Mouse (Mus musculus): Measurements from ENCODE around the gene Mixl1.

The Mixl1 gene

DNA sequence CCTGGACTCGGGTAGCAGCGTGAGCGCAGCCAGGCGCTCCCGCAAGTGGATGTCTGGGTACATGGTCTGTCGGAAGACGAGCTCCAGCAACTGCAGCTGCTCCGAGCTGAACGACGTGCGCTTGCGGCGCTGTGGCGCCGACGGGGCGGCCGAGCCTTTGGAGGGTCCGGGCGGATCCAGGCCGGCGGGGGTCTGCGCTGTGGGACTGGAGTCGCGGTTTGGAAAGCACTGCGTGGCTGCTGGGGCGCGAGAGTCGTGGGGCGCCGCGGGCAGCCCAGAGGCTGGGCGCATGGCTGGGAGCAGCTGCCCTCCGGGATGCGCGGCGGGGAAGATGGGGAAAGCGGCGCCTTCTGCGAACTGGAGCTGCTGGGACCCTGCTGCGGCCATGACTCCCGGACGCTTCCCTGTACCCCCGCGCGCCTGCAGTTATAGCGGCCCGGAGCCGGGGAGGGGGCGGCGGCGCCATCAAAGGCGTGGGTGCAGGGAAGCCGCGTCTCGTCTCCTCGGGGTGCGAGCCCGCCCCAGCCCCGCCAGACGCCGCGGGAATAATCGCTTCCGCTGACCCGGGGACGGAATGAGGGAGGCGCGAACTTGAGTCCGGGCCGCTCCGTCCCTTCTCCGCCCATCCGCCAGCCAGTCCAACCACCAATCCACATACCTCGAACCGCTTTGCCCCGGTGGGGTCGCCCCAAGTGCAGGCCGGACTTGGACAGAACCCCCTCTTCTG lies at the start of gene Mixl1:
TSS of gene Mixl1 (minus strand) at position 409 of the 727 bp plus-strand sequence.
- no peak for DNase-seq

DNA sequence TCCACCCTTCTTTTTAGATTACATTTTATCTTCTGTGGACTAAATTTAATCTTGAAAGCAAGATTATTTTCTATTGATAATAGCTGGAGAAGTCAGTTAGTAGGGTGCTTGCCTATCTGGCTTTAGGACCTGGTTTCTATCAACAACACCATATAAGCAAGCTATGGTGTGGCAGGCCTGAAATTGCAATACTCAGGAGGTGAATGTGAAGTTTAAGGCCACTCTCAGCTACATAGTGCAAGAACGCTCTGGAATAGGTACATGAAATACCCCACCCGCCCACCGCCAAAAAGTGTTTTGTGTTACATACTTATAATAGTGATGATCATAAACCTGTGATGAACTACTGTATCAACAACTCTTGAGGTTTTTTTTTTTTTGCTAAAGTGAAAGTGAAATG lies 32.4 kb upstream of the Mixl1 start:
- no peak for DNase-seq

DNA sequence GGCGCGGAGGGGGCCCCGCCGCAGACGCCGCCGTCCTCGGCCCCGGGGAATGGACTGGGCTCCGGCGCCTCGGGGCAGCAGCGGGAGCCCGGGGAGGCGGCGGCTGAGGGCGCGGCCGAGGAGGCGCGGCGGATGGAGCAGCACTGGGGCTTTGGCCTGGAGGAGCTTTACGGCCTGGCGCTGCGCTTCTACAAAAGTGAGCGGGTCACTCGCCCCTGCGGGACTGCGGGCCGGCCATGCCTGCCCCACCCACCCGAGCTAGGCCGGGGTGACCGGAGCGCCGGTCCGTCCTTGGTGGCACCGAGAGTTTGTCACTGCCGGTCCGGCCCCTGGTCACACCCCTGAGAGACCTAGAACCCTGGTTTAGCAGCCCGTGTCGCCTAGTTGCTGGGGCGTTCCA lies 29.3 kb upstream of the Mixl1 start:
- no peak for DNase-seq

DNA sequence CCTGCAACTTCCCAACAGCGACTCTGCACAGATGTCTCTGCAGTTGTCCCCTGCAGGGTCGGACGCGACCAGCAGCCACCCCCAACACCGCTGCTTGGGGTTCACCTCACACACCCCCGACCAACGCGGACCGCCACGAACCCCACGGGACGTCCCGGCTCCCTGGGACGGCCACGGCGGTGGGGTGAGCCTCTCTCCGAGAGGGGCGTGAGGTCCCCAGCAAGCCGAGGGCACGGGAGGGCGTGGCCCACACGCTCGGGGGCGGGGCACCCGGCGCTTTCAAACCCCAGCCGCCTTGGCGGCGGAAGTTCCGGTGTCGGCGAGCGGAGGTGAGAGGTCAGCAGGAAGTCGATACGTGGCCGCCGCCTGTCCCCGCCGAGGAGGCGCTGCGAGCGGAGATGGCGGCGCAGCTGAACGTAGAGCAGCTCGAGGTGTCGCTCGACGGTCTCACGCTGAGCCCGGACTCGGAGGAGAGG lies 28.9 kb upstream of the Mixl1 start, which contains the start of gene Acbd3:
TSS of gene Acbd3 (plus strand) at position 340 of the 476 bp plus-strand sequence.
- DNase-seq, result peak; percentile 88

DNA sequence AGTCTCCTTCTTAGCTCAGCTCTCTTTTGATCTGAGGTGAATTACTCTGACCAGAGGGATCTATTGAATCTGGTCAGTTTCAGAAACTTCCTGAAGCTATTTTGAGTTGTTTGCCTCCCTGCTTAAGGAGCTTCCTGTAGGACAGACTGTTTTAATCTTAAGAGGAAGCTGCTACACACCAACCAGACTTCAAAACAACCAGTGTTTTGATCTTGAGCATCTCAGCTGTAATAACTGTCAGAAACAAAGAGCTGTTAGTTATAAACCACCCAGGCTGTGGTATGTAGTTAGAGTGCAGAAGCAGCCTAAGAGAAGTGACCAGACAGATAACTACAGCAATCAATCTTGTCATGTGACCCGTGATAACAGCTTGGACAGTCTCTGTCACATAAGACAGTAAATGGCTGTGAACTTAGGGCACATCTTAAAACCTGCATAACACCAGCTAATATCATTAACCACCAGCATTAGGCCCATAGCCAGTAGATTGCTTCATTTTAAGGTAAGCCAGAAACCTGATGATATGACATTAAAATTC lies 26.9 kb upstream of the Mixl1 start:
- no peak for DNase-seq

- DNase-seq, result no peak
Measured at GRCm38 (mm10) chr1:180722608-180723007, 25.8 kb upstream of the Mixl1 start.

DNA sequence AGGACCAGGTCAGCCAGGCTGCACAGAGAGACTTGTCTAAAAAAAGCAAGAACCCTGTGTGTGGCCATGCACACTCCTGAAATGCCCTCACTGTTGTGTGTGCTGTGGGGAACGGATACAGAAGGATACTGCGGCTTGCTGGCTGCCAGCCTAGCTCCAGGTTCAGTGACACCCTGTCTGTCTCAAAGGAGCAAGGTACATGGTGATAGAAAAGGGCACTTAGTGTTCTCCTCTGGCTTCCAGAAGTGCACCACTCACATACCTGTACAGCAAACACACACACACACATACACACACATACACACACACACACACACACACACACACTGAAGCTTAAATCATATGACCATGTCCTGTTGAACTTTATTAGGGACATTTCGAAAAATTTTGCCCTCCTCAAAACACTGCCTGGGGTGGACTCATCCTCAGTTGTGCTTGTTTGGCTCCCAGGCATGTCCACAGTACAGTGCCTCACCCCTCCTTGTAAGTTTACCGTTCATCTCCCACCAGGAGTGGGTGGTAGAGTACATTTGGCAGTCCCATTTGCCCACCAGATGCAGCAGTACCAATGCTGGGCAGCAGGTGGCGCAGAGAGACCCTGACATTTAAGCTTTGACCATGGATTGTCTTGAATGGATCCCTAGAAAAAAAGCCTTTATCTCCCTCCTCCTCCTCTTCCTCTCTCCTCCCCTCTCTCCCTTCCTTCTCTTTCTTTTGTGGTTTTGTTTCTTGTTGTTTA lies 23.3 kb upstream of the Mixl1 start:
- peak; percentile 62 for DNase-seq

- DNase-seq, result no peak
Measured at GRCm38 (mm10) chr1:180719483-180719882, 22.6 kb upstream of the Mixl1 start.

GRCm38 (mm10) chr1:180718756-180719155 lies 21.9 kb upstream of the Mixl1 start:
- DNase-seq, result no peak

DNA sequence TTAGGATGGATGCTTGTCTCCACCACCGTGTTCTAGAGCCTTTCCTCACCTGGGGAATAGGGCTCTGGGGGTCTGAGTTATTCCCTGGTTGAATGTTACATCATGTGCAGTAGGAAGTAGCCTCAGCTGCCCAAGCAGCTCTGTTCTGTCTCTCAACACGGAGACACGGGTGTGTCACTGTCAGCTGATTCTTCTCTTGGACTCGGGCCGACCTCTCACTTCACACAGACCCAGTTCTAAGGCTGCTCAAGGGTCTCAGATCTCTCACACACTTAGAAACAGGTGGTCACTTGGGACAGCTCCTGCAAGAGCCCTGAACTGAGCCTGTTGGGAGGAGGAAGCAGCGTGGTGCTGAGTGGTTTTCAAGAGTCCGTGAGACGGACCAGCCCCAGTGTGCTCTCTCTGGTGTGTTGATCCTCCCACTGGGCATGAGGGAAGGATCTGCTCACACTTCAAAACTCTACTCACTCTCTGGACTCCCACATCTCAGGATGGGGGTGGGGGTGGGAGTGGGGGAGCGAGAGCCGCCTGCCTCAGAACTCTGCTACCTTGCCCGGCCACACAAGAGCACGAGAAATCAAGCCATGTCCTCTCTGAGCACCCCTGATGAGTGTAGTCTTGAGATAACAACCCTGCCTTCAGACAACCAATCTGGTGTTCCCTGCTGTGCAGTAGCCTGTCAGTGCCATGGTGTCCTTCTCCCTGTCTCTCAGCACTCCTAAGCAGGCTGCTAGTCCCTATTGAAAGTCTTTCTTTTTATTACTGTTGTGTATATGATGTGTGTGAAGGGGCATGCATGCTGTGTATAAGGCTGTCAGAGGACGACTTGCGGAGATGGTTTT lies 12.3 kb upstream of the Mixl1 start:
- DNase-seq, result no peak

GRCm38 (mm10) chr1:180707813-180708212 lies 11.0 kb upstream of the Mixl1 start:
- no peak for DNase-seq

DNA sequence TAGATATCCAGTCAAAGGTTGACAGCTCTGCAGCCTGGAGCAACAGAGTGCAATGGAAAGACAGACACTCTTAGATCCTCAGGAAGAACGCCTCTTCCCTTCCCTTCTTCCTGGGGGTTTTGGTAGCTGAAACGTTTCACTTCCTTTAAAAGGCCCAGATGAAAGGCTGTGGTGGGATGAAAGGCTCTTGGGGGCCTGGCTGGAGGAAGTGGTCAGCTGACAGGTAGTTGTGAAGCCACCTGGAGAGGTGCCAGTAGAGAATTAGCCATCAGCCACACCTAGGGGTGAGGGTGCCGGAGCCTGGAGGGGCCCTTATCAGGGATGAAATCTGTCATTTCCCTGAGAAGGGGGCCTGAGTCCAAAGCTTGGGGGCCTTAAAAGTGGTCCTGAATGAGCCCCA lies 10.5 kb upstream of the Mixl1 start:
- no peak for DNase-seq

- no peak for DNase-seq
Measured at GRCm38 (mm10) chr1:180703400-180703799, 6.6 kb upstream of the Mixl1 start.

GRCm38 (mm10) chr1:180698063-180698462 lies 1.2 kb upstream of the Mixl1 start:
- DNase-seq, result no peak

DNA sequence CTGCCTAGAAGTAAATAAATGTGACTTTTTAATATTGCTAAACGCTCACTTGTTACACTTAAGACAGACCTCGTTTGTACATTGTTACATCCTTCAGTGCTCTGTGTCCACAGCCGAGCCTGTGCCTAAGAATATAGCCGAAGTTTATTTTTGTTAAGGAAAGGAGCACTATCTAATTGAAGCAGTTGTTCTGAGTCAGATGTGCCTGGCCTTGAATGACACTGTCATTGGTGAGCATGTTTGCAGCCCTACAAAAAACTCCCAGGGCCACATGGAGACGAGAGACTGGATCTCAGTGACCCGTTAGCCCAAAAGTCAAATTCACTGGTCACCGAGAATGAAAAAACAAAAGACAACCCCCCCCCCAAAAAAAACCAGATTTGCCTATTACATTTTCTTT lies 5.5 kb downstream of the Mixl1 start:
- no peak for DNase-seq
